Mouse (Mus musculus): ENCODE measurements at regions not wholly inside any gene's neighbourhood (a gene's known extent, or its start where the extent isn't known, plus 50 kb on each side); places are given as distances from the start of the nearest gene placed in this dataset.

DNA sequence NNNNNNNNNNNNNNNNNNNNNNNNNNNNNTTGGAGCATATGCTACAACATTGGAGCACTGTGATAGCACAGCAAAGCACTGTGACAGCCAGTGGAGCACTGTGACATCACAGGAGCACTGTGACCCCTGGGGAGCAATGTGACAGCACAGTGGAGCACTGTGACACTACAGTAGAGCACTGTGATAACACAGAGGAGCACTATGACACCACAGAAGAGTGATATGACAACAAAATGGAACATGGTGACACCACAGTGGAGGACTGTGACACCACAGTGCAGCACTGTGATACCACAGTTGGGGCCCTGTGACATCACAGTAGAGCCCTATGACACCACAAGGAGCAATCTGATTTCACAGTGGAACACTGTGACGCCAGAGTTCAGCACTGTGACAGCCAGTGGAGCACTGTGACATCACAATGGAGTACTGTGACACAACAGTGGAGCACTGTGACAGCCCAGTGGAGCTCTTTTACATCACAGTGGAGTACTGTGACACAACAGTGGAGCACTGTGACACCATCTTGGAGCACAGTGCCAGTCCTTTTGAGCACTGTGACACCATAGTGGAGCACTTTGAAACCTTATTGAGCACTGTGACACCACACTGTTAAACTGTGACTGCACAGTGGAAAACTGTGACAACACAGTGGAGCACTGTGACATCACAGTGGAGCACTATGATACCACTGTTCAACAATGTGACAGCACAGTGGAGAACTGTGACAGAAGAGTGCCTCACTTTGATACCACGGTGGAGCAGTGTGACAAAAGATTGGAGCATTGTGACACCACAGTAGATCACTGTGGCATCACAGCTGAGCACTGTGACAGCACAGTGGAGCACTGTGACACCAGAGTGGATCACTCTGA, 116.9 kb upstream of the Vmn1r2 start:
- peak; percentile 2 for DNase-seq (ENCODE audit: low spot score)

DNA sequence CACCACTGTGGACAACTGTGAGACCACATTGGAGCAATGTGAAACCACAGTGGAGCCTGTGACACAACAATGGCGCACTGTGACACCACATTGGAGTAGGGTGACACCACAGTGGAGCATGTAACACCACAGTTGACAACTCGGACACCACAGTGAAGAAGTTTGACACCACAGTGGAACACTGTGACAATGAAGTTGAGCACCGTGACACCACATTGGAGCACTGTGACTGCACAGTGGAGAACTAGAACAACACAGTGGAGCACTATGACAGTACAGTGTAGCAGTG, 116.3 kb upstream of the Vmn1r2 start:
- no peak for DNase-seq (ENCODE audit: low spot score)

DNA sequence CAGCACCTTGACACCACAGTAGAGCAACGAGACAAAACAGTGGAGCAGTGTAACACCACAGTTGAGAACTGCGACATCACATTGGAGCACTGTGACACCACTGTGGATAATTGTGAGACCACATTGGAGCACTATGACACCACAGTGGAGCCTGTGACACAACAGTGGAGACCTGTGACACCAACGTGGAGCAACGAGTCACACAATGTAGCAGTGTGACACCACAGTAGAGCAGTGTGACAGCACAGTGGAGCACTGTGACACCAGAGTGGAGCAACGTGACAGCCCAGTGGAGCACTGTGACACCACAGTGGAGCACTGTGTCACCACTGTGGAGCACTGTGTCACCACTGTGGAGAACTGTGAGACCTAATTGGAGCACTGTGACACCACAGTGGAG, 115.9 kb upstream of the Vmn1r2 start:
- DNase-seq (ENCODE audit: low spot score) = peak; percentile 2

DNA sequence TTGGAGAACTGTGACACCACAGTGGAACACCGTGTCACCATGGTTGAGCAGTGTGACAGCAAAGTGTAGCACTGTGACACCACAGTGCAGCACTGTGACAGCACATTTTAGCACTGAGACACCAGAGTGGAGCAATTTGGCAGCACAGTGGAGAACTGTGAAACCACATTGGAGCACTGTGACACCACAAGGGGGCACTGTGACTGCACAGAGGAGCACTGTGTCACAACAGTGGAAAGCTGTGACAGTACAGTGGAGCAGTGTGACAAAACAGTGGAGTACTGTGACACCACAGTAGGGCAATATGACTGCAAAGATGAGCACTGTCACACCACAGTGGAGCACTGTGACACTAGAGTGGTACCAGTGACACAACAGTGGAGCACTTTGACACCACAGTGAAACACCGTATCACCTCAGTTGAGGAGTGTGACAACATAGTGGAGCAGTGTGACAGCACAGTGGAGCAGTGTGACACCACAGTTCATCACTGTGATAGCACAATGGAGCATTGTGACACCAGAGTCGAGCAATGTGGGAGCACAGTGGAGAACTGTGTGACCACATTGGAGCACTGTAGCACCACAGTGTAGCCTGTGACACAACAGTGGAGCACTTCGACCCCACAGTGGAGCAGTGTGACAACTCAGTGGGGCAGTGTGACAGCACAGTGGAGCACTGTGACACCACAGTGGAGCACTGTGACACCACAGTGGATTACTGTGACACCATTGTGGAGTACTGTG, 114.6 kb upstream of the Vmn1r2 start:
- DNase-seq (ENCODE audit: low spot score) = peak; percentile 1

DNA sequence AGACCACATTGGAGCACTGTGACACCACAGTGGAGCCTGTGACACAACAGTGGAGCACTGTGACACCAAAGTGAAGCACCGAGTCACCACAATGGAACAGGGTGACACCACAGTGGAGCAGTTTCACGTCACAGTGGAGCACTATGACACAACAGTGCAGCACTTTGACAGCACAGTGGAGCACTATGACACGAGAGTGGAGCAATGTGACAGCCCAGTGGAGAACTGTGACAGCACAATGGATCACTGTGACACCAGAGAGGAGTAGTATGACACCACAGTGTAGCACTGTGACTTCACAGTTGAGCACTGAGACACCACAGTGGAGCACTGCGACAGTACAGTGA, 114.1 kb upstream of the Vmn1r2 start:
- peak; percentile 2 for DNase-seq (ENCODE audit: low spot score)

DNA sequence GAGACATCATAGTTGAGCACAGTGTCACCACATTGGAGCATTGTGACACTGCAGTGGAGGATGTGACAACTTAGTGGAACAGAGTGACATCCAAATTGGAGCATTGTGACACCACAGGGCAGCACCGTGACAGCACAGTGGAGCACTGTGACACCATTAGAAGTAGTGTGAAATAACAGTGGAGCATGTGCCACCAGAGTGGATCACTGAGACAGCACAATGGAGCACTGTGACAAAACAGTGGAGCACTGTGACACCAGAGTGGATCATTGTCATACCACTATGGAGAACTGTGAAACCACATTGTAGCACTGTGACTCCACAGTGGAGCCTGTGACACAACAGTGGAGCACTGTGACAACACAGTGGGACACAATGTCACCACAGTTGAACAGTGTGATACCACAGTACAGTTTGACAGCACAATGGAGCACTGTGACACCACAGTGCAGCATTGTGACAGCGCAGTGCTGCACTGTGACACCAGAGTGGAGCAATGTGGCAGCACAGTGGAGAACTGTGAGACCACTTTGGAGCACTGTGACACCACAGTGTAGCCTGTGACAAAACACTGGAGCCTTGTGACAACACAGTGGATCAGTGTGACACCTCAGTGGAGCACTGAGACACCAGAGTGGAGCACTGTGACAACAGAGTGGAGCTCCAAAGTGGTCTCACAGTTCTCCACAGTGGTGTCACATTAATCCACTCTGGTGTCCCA, 113.5 kb upstream of the Vmn1r2 start:
- no peak for DNase-seq (ENCODE audit: low spot score)

DNA sequence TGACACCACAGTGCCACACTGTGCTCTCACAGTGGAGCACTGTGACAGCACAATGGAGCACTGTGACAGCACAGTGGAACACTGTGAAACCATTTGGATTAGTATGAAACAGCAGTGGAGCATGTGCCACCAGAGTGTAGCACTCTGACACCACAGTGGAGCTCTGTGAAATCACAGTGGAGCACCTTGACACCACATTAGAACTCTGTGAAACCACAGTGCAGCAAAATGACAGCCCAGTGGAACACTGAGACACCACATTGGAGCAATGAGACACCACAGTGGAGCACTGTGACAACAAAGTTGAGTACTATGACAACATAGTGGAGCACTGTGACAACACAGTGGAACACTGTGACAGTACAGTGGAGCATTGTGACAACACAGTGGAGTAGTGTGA, 112.2 kb upstream of the Vmn1r2 start:
- peak; percentile 1 for DNase-seq (ENCODE audit: low spot score)

DNA sequence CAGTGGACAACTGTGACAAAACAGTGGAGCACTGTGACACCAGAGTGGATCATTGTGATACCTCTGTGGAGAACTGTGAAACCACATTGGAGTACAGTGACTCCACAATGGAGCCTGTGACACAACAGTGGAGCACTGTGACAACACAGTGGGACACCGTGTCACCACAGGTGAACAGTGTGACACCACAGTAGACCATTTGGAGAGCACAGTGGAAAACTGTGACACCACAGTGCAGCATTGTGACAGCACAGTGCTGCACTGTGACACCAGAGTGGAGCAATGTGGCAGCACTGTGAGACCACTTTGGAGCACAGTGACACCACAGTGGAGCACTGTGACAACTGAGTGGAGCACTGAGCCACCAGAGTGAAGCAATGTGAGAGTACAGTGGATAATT, 111.7 kb upstream of the Vmn1r2 start:
- DNase-seq (ENCODE audit: low spot score) = peak; percentile 1

DNA sequence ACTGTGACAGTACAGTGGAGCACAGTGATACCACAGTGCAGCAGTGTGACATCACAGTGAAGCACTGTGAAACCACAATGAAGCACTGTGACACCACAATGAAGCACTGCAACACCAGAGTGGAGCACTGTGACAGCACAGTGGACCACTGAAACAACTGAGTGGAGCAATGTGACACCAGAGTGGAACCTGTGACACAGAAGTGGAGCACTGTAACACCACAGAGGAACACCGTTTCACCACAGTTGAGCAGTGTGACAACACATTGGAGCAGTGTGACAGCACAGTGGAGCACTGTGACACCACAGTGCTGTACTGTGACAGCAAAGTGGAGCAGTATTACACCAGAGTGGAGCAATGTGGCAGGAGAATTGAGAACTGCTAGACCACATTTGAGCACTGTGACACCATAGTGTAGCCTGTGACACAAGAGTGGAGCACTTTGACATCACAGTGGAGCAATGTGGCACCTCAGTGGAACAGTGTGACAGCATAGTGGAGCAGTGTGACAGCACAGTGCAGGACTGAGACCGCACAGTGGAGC, 107.5 kb upstream of the Vmn1r2 start:
- DNase-seq (ENCODE audit: low spot score) = peak; percentile 2

DNA sequence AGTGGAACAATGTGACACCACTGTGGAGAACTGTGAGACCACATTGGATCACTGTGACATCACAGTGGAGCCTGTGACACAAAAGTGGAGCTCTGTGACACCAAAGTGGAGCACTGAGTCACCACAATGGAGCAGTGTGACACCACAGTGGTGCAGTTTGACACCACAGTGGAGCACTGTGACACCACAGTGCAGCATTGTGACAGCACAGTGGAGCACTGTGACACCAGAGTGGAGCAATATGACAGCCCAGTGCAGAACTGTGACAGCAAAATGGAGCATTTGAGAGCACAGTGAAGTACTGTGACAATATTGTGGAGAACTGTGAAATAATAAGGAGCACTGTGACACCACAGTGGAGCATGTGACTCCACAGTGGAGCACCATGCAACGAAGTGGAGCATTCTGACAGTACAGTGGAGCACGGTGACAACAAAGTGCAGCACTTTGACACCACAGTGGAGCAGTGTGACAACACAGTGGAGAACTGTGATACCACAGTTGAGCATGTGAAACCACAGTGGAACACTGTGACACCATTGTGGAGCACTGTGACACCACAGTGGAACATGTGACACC, 105.0 kb upstream of the Vmn1r2 start:
- DNase-seq (ENCODE audit: low spot score) = peak; percentile 2

DNA sequence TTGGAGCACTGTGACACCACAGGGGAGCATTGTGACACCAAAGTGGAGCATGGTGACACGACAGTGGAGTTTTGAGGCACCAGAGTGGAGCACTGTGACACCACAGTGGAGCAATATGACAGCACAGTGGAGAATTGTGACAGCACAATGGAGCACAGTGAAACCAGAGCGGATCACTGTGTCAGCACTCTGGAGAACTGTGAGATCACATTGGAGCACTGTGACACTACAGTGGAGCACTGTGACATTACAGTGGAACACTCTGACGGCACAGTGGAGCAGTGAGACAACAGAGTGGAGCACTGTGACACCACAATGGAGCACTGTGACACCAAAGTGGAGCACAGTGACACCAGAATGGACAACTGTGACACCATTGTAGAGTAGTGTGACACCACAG, 103.2 kb upstream of the Vmn1r2 start:
- DNase-seq (ENCODE audit: low spot score) = peak; percentile 2

DNA sequence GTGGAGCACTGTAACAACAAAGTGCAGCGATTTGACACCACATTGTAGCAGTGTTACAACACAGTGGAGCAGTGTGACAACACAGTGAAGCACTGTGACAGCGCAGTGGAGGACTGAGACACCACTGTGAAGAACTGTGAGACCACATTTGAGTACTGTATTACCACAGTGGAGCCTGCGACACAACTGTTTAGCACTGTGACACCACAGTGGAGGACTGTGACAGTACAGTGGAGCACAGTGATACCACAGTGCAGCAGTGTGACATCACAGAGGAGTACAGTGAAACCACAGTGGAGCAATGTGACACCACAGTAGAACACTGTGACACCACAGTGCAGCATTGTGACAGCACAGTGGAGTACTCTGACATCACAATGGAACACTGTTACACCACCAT, 102.5 kb upstream of the Vmn1r2 start:
- DNase-seq (ENCODE audit: low spot score) = no peak

DNA sequence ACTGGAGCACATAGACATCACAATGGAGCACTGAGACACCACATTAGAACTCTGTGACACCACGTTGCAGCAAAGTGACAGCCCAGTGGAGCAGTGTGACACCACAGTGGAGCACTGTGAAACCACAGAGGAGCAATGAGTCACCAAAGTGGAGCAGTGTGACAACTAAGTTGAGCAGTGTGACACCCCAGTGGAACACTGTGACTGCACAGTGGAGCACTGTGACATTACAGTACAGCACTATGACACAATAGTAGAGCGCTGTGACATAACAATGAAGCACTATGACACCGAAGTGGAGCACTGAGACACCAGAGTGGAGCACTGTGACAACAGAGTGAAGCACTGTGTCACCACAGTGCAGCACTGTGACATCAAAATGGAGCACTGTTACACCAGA, 101.8 kb upstream of the Vmn1r2 start:
- peak; percentile 1 for DNase-seq (ENCODE audit: low spot score)

DNA sequence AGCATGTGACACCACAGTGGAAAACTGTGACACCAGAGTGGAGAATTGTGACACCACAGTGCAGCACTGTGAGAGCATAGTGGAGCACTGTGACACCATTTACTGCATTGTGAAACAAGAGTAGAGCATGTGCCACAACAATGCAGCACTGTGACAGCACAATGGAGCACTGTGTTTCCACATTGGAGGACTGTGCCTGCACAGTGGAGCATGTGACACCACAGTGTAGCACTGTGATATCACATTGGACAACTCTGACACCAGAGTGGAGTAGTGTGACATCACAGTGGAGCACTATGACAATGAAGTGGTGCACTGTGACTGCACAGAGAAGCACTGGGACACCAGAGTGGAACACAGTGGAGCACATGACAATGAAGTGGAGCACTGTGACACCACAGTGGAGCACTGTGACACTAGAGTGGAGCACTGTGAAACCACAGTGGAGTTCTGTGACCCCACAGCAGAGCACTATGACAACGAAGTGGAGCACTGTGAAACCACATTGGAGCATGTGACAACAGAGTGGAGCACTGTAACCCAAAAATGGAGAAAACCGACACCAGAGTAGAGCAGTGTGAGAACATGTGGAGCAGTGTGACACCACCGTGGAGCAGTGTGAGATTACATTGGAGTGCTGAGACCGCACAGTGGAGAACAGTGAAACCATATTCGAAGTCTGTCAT, 100.9 kb upstream of the Vmn1r2 start:
- DNase-seq (ENCODE audit: low spot score) = peak; percentile 2

DNA sequence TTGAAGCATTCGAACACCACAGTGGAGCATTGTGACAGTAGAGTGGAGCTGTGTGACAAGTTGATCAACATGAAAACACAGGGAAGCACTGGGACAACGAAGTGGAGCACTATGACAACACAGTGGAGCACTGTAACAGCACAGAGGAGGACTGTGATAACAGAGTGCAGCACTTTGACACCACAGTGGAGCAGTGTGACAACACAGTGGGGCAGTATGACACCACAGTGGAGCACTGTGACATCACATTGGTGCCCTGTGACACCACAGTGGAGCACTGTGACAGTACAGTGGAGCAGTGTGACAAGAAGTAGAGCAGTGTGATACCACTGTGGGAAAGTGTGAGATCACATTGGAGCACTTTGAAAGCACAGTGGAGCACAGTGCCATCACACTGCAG, 99.9 kb upstream of the Vmn1r2 start:
- peak; percentile 3 for DNase-seq (ENCODE audit: low spot score)

DNA sequence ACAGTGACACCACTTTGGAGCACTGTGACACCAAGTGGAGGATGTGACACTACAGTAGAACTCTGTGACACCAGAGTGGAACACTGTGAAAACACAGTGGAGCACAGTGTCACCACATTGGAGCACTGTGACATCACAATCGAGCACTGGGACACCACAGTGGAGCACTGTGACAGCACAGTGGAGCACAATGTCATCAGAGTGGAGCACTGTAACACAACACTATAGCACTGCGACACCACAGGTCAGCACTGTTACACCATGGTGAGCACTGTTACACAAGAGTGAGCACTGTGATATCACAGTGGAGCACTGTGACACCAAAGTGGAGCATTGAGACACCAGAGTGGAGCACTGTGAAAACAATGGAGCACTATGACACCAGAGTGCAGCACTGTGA, 99.5 kb upstream of the Vmn1r2 start:
- DNase-seq (ENCODE audit: low spot score) = peak; percentile 15

DNA sequence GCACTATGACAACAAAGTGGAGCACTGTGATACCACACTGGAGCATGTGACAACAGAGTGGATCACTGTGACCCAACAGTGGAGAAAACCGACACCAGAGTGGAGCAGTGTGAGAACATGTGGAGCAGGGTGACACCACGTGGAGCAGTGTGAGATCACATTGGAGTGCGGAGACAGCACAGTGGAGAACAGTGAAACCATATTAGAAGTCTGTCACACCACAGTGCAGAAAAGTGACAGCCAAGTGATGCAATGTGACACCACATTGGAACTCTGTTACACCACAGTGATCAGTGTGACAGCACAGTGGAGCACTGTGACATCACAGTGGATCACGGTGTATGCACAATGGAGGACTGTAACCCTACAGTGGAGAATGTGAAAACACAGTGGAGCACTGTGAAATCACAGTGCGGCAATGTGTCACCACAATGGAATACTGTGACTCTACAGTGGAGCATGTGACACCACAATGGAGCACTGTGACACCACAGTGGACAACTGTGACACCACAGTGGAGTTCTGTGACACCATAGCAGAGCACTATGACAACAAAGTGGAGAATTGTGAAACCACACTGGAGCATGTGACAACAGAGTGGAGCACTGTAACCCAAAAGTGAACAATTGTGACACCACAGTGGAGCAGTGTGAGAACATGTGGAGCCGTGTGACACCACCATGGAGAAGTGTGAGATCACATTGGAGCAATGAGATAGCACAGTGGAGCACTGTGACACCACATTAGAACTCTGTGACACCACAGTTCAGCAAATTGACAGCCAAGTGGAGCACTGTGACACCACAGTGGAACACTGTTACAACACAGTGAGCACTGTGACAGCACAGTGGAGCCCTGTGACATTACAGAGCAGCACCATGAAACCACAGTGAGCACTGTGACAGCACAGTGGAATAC, 98.6 kb upstream of the Vmn1r2 start:
- peak; percentile 2 for DNase-seq (ENCODE audit: low spot score)

DNA sequence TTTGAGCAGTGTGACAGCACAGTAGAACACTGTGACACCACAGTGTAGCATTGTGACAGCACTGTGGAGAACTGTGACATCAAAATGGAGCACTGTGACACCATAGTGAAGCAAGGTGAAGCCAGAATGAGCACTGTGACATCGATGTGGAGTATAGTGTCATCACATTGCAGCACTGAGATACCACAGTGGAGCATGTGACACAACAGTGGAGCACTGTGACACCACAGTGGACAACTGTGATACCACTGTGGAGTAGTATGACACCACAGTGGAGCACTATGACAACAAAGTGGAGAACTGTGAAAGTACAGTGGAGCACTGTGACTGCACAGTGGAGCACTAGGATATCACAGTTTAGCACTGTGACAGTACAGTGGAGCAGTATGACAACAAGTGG, 97.8 kb upstream of the Vmn1r2 start:
- peak; percentile 2 for DNase-seq (ENCODE audit: low spot score)

DNA sequence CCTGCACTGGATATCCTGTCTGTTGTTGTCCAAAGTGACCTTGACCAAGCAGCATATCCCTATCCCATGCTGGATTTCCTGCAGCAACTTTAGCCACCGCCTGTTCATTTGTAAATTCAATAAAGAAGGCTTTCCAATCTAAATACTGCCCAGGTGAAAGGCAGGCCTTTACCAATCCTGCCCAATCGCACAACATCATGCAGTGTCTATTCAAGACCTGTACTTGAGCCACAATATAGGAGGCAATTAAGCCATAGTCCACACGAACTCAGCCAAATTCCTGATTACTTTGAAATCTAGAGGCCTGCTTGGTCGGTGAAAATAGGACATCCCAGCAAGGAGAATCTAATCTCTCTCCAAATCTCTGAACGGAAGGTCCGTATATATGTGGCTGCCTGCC, 95.8 kb upstream of the Vmn1r2 start:
- peak; percentile 1 for DNase-seq (ENCODE audit: low spot score)

DNA sequence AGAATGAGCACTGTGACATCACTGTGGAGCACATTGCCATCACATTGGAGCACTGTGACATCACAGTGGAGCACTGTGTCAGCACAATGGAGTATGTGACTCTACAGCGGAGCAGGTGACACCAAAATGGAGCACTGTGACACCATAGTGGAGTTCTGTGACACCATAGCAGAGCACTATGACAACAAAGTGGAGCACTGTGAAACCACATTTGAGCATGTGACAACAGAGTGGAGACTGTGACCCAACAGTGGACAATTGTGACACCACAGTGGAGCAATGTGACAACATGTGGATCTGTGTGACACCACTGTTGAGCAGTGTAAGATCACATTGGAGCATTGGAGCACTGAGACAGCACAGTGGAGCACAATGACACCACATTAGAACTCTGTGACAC, 87.2 kb upstream of the Vmn1r2 start:
- DNase-seq (ENCODE audit: low spot score) = peak; percentile 2
